ENCODE assay signal across 8 mouse cellular contexts in genomic region chr12:71863846-71864543, GRCm38 (mm10). TPM values are rescaled to one million over a fixed set of nuclear protein-coding genes. Genes with fewer than 3 reads are reported as not detected.
DNase-seq lines count a peak whose midpoint lies in the region; ATAC-seq and TF ChIP-seq lines count a peak whose summit lies in the region.

No protein-coding gene starts in this region.

- peak; percentile 62 to 65 for DNase-seq in B cell, adult 2 months
- peak; percentile 77 to 82 for DNase-seq in heart, adult 2 months
- DNase-seq in kidney, postnatal 14 days, result peak; percentile 45
- no peak for DNase-seq in left cerebral cortex, adult 8-10 months (ENCODE audit: low spot score in 2 of 2)
- DNase-seq in left cerebral cortex, postnatal 36 days (ENCODE audit: low spot score in 2 of 2), result no peak
- no peak for DNase-seq in thymus, postnatal 14 days

- H3K4me2 ChIP-seq in stomach, embryonic 16.5 days (ENCODE audit: low read depth, low read length), result peak overlapping the region; percentile 32

- no peaks in the 10 kb centered on the region for H3K9me3 ChIP-seq in stomach, embryonic 16.5 days (replicated peaks; ENCODE audit: control insufficient read depth, low read length)

- peaks cover 12% of the 10 kb centered on the region for H3K79me2 ChIP-seq in heart, adult 2 months (replicated peaks; ENCODE audit: control insufficient read depth, insufficient read depth, low read length)

- peak overlapping the region; percentile 82 for H3K27ac ChIP-seq in heart, adult 2 months
- peak overlapping the region; percentile 68 for H3K27ac ChIP-seq in stomach, embryonic 16.5 days (ENCODE audit: low read length)

- peak; percentile 49 for ATAC-seq in activated CD4-positive, CD25-positive, alpha-beta regulatory T cell, adult 4 months
- ATAC-seq in stomach, embryonic 16.5 days (ENCODE audit: insufficient read depth, low FRiP score), result peak; percentile 70

- peak; percentile 32; the same call in 1 of the 2 replicates for TF ChIP-seq POLR2A in heart, adult 2 months (IDR thresholded peaks at IDR 0.05; ENCODE audit: insufficient read depth, low read depth, low read length)

- TF ChIP-seq EP300 in heart, adult 2 months (IDR thresholded peaks at IDR 0.05; ENCODE audit: insufficient read depth, low read depth, low read length), result peak; percentile 92; the same call in 1 of the 2 replicates

- H3K4me3 ChIP-seq in heart, adult 2 months, result peak overlapping the region; percentile 27; the same call in 1 of the 2 replicates
- H3K4me3 ChIP-seq in stomach, embryonic 16.5 days (replicated peaks; ENCODE audit: low read length), result no peak overlapping the region

- peak overlapping the region; percentile 28 for H3K9ac ChIP-seq in heart, adult 2 months (ENCODE audit: low read depth, low read length)
- H3K9ac ChIP-seq in stomach, embryonic 16.5 days (ENCODE audit: low read length), result no peak overlapping the region

- 4% methylated on average over 10 of the region's 10 CpGs for WGBS in heart, adult 2 months
- WGBS in stomach, embryonic 16.5 days, result 33% methylated on average over 10 of the region's 10 CpGs

- H3K4me1 ChIP-seq in heart, adult 2 months (ENCODE audit: control insufficient read depth, insufficient read depth, low read length), result peaks cover 33% of the 10 kb centered on the region
- H3K4me1 ChIP-seq in stomach, embryonic 16.5 days (ENCODE audit: control insufficient read depth, insufficient read depth, low read length), result peaks cover 14% of the 10 kb centered on the region

- no peaks in the 10 kb centered on the region for H3K27me3 ChIP-seq in heart, adult 2 months (ENCODE audit: control insufficient read depth, insufficient read depth, low read length)
- no peaks in the 10 kb centered on the region for H3K27me3 ChIP-seq in stomach, embryonic 16.5 days (ENCODE audit: control insufficient read depth, insufficient read depth, low read length)

- H3K36me3 ChIP-seq in heart, adult 2 months (ENCODE audit: control insufficient read depth, insufficient read depth, low read length), result peaks cover 41% of the 10 kb centered on the region
- H3K36me3 ChIP-seq in stomach, embryonic 16.5 days (ENCODE audit: control insufficient read depth, insufficient read depth, low read length), result no peaks in the 10 kb centered on the region

- TF ChIP-seq CTCF in heart, adult 2 months (IDR thresholded peaks at IDR 0.05), result no peak

- intact Hi-C loops in heart, adult 2 months (cut with DNase I), result loop anchor here (2.0 kb wide), 2 partner anchors 21 to 31 kb away; no protein-coding TSS in a partner anchor
- intact Hi-C loops in left cerebral cortex, postnatal 36 days (cut with DNase I), result no loop called here

RNA-seq across cellular contexts. Expression of gene Daam1, which starts 33.1 kb away (rescaled TPM):
- 1 to 10 TPM; 1.9 to 2.0 TPM for polyA plus RNA-seq in activated CD4-positive, CD25-positive, alpha-beta regulatory T cell, adult 4 months (2017; shearing (Covaris generic))
- 10 to 100 TPM; 67.2 to 77.6 TPM for total RNA-seq in heart, adult 2 months (2021)
- 13.1 and 23.9 TPM in 2 replicates for polyA plus RNA-seq in heart, adult 2 months (2012; rRNA removed)
- 12.2 and 13.2 TPM in 2 replicates for polyA plus RNA-seq in stomach, embryonic 16.5 days (2015; fragmentation: Nextera tagmentation; extraction: Ambion mirVana)
- total RNA-seq in left cerebral cortex, adult 8-10 months (2022), result 10 to 100 TPM; 49.2 to 52.6 (median 51.6) TPM
- 10 to 100 TPM; 49.3 to 53.9 TPM for total RNA-seq in left cerebral cortex, postnatal 36 days (2021)

Comparison
In these comparisons a context has a peak if more than half of its experiments do, and no peak if none do; other contexts are left out.
1. DNase-seq: peak in B cell, adult 2 months (2 of 2), heart, adult 2 months (2 of 2) and kidney, postnatal 14 days (single experiment); none in left cerebral cortex, adult 8-10 months (0 of 2), left cerebral cortex, postnatal 36 days (0 of 2) and thymus, postnatal 14 days (single experiment).